Mouse (Mus musculus) midbrain, embryonic 11.5 days (tissue): ENCODE measurements at regions not wholly inside any gene's neighbourhood (a gene's known extent, or its start where the extent isn't known, plus 50 kb on each side); places are given as distances from the start of the nearest gene placed in this dataset.

Experiments used
- ATAC-seq: fragments of 200-750 bp; cut with Nextera tagmentation; 2 replicates; pipeline ENCODE4 v1.8.0; 2017; ENCODE audit warnings: moderate TSS enrichment, moderate library complexity; ENCODE audit not compliant: low FRiP score
- DNase-seq: peaks from one replicate; pipeline ENCODE4 v3.0.0; 2015; ENCODE audit warnings: low spot score; ENCODE audit errors: missing footprints
- H3K27ac ChIP-seq: fragments of 300-500 bp; sonication (generic); 2 replicates; pipeline ENCODE4 v1.5.1; 2014; ENCODE audit warnings: low read depth, low read length
- H3K27me3 ChIP-seq: fragments of 300-500 bp; sonication (generic); 2 replicates; pipeline ENCODE4 v1.6.1; 2014; ENCODE audit warnings: mild to moderate bottlenecking, low read length, moderate library complexity, mixed read lengths; ENCODE audit not compliant: control insufficient read depth, insufficient read depth
- H3K36me3 ChIP-seq: fragments of 300-500 bp; sonication (generic); 2 replicates; pipeline ENCODE4 v1.6.1; 2014; ENCODE audit warnings: mild to moderate bottlenecking, low read length, moderate library complexity, mixed read lengths; ENCODE audit not compliant: control insufficient read depth, insufficient read depth
- H3K4me1 ChIP-seq: fragments of 300-500 bp; sonication (generic); 2 replicates; pipeline ENCODE4 v1.6.1; 2014; ENCODE audit warnings: low read length; ENCODE audit not compliant: control insufficient read depth, insufficient read depth
- H3K4me2 ChIP-seq: fragments of 300-500 bp; sonication (generic); 2 replicates; pipeline ENCODE4 v1.6.1; 2014; ENCODE audit warnings: mild to moderate bottlenecking, moderate library complexity
- H3K4me3 ChIP-seq: fragments of 300-500 bp; sonication (generic); 2 replicates; pipeline ENCODE4 v1.5.1; 2014; ENCODE audit warnings: low read depth, low read length
- H3K9ac ChIP-seq: fragments of 300-500 bp; sonication (generic); 2 replicates; pipeline ENCODE4 v1.6.1; 2014; ENCODE audit warnings: low read length
- H3K9me3 ChIP-seq: fragments of 300-500 bp; sonication (generic); 2 replicates; pipeline ENCODE4 v1.6.1; 2016; ENCODE audit warnings: low read length; ENCODE audit not compliant: control insufficient read depth
- WGBS: fragments of 180-500 bp; shearing (Covaris S2); extraction: QIAGEN DNeasy Blood & Tissue Kit; methylation state at CpG from one replicate; pipeline ENCODE4 v1.1.7; 2014; 5-methylcytosine and 5-hydroxymethylcytosine counted together

DNA sequence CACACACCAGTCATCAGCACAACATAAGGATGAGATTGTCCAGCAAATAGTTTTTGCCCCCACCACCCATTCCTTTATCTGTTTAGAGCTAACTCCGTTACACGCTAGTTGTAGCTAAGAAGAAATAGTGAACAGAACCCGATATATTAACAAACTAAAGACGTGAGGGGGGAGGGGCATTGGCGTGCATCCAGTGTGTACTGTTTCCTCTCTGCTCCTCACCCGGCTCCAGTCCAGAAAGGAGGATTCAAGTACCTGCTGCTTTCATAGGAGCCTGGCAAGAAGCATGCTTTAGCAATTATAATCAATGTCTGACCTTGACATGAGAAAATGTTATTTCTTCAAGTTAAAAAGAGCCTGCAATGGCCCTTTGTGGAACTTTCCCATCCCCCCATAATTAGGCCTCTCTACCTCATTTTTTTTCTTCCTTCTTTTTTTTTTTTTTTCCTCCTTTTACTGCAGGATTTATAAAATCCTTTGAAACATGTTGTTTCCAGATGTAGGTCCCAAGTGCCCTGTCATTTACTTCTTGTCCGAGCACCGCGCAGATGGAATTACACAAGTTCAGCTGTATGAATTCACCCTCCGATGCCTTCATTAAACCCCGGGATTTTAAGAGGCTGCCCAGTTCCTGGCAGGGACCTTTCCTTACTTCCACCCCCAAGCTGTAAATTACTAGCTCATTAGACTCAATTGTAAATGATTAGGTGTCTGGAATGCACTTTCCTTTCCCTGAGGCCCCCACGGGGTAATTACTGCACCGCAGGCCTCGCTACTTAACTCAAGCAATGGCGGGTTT lies 116.6 kb upstream of the Lpar1 start:
- DNase-seq (peak; percentile 89), ATAC-seq (peak; percentile 52; the same call in 1 of the 2 replicates)
- Histone ChIP-seq H3K4me1 (no peaks in the 10 kb centered on the region), H3K4me3 (no peak overlapping the region), H3K9me3 (no peaks in the 10 kb centered on the region), H3K36me3 (no peaks in the 10 kb centered on the region), H3K27me3 (no peaks in the 10 kb centered on the region), H3K9ac (no peak overlapping the region), H3K4me2 (peak overlapping the region; percentile 20; the same call in 1 of the 2 replicates), H3K27ac (no peak overlapping the region)
- WGBS: 43% methylated on average over 15 of the region's 15 CpGs

GRCm38 (mm10) chr4:58668368-58669153 lies 114.9 kb upstream of the Lpar1 start:
- Histone ChIP-seq H3K27ac (no peak overlapping the region), H3K4me3 (no peak overlapping the region), H3K9ac (no peak overlapping the region), H3K27me3 (no peaks in the 10 kb centered on the region), H3K4me2 (no peak overlapping the region), H3K4me1 (no peaks in the 10 kb centered on the region), H3K9me3 (no peaks in the 10 kb centered on the region), H3K36me3 (no peaks in the 10 kb centered on the region)
- DNase-seq: peak; percentile 64
- no peak for ATAC-seq
- 69% methylated on average over 8 of the region's 8 CpGs for WGBS

DNA sequence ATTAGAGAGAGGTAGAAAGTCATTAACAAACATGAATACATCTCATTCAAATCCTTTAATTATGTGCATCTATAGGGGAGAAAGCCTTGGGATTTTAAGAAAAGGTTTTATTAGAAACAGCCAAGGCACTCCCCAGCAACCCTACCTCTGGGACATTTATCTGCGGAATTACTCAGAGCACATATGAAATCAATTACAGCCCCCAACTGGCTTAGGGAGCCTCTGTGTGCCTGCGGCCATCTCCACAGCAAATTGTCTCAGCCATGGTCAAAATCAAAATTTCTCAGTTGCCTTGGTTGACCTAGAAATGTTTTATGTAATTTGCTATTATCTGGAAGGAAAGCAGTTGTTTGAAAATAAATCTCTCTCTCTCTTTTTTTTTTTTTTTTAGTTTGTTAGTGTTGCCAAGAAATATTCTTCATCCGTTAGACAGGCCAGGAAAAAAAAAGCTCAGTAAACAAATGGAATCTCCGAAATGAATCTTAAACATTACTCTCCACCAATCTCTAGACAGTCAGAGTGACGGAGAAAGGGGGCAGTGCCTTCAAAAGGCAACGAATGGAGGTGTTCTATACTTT lies 110.0 kb upstream of the Lpar1 start:
- no peaks in the 10 kb centered on the region for H3K4me1 ChIP-seq
- ATAC-seq (no peak), DNase-seq (no peak)
- 70% methylated on average over 6 of the region's 6 CpGs for WGBS
- no peak overlapping the region for H3K9ac ChIP-seq
- no peaks in the 10 kb centered on the region for H3K36me3 ChIP-seq
- no peak overlapping the region for H3K4me3 ChIP-seq
- H3K27me3 ChIP-seq: no peaks in the 10 kb centered on the region
- H3K4me2 ChIP-seq: no peak overlapping the region
- H3K9me3 ChIP-seq: no peaks in the 10 kb centered on the region
- no peak overlapping the region for H3K27ac ChIP-seq

GRCm38 (mm10) chr4:58661781-58662293 lies 108.1 kb upstream of the Lpar1 start:
- ATAC-seq (no peak), DNase-seq (no peak)
- Histone ChIP-seq H3K9ac (no peak overlapping the region), H3K4me1 (no peaks in the 10 kb centered on the region), H3K4me2 (no peak overlapping the region), H3K4me3 (no peak overlapping the region), H3K27ac (no peak overlapping the region), H3K27me3 (no peaks in the 10 kb centered on the region), H3K9me3 (no peaks in the 10 kb centered on the region), H3K36me3 (no peaks in the 10 kb centered on the region)
- 80% methylated on average over 4 of the region's 4 CpGs for WGBS

DNA sequence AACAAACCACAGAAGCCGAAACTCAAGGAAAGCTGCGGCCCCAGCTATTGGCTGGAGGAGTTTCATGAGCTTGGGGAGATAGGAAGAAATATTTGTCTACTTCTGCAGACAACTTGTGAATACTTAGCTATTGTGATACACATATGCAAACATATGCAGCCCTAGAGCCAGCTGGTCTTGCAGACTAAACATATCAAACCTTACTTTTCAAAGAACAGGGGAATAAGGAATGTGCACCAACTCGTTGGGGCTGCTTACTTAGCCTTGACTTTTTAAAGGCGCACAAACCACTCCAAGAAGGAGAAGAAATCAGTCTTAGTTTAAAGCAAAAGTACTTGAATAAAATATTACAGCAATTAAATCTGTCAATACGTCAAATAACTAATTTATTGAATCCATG lies 106.8 kb upstream of the Lpar1 start:
- no peak overlapping the region for H3K4me2 ChIP-seq
- 70% methylated on average over 5 of the region's 5 CpGs for WGBS
- H3K27ac ChIP-seq: no peak overlapping the region
- H3K4me1 ChIP-seq: no peaks in the 10 kb centered on the region
- no peak overlapping the region for H3K4me3 ChIP-seq
- no peak overlapping the region for H3K9ac ChIP-seq
- no peaks in the 10 kb centered on the region for H3K9me3 ChIP-seq
- peak; percentile 80 for DNase-seq
- ATAC-seq: no peak
- no peaks in the 10 kb centered on the region for H3K27me3 ChIP-seq
- H3K36me3 ChIP-seq: no peaks in the 10 kb centered on the region

GRCm38 (mm10) chr4:58658206-58658605 lies 104.5 kb upstream of the Lpar1 start:
- 71% methylated on average over 6 of the region's 6 CpGs for WGBS
- ATAC-seq (no peak), DNase-seq (peak; percentile 57)
- Histone ChIP-seq H3K4me3 (no peak overlapping the region), H3K27ac (no peak overlapping the region), H3K9me3 (no peaks in the 10 kb centered on the region), H3K4me1 (no peaks in the 10 kb centered on the region), H3K4me2 (no peak overlapping the region), H3K36me3 (no peaks in the 10 kb centered on the region), H3K27me3 (no peaks in the 10 kb centered on the region), H3K9ac (no peak overlapping the region)

- ATAC-seq (no peak), DNase-seq (peak; percentile 33)
- Histone ChIP-seq H3K9ac (no peak overlapping the region), H3K4me1 (no peaks in the 10 kb centered on the region), H3K4me2 (no peak overlapping the region), H3K9me3 (no peaks in the 10 kb centered on the region), H3K27me3 (no peaks in the 10 kb centered on the region), H3K4me3 (no peak overlapping the region), H3K27ac (no peak overlapping the region), H3K36me3 (no peaks in the 10 kb centered on the region)
- WGBS: 78% methylated on average over 2 of the region's 2 CpGs
Observed at GRCm38 (mm10) chr4:58647761-58648295, 94.1 kb upstream of the Lpar1 start.

- H3K27me3 ChIP-seq: no peaks in the 10 kb centered on the region
- no peak for DNase-seq
- no peak for ATAC-seq
- H3K27ac ChIP-seq: no peak overlapping the region
- no peak overlapping the region for H3K4me2 ChIP-seq
- no peak overlapping the region for H3K9ac ChIP-seq
- no peaks in the 10 kb centered on the region for H3K36me3 ChIP-seq
- no peaks in the 10 kb centered on the region for H3K9me3 ChIP-seq
- 98% methylated on average over 6 of the region's 6 CpGs for WGBS
- no peaks in the 10 kb centered on the region for H3K4me1 ChIP-seq
- no peak overlapping the region for H3K4me3 ChIP-seq
Observed at GRCm38 (mm10) chr4:58646821-58647220, 93.1 kb upstream of the Lpar1 start.
